Mouse (Mus musculus) E14TG2a.4 (cell line): Measurements from ENCODE around the gene Impdh2.

Source experiments
- CTCF ChIP-seq: conservative IDR thresholded peaks from 2 replicates; pipeline ENCODE4 v1.5.1; 2014; ENCODE audit warnings: low read length
- NANOG ChIP-seq: IDR thresholded peaks from 2 replicates; pipeline ENCODE4 v1.6.1; 2014; ENCODE audit warnings: borderline replicate concordance, low read length, mixed read lengths
- POU5F1 ChIP-seq: IDR thresholded peaks from 2 replicates; pipeline ENCODE4 v1.6.1; 2014; ENCODE audit warnings: low read length, borderline replicate concordance

DNA sequence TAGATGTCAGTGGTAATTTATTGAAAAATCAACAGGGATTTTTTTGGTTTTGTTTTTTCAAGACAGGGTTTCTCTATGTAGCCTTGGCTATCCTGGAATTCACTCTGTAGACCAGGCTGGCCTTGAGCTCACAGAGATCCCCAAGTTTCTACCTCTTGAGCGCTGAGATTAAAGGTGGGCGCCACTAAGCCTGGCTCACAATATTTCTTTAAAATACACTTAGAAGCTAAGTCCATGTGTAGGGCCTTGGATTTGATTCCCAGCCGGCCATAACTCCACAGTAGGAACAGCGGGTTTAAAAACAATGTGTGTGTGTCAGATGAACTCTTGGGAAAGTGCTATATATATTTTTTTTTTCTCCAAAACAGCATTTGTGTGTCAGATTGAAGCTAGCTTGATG is 36.7 kb upstream of the Impdh2 start:
- TF ChIP-seq CTCF, result no peak
- TF ChIP-seq NANOG, result no peak
- TF ChIP-seq POU5F1, result no peak
